Mouse (Mus musculus): ENCODE measurements at regions not wholly inside any gene's neighbourhood (a gene's known extent, or its start where the extent isn't known, plus 50 kb on each side); places are given as distances from the start of the nearest gene placed in this dataset.

- DNase-seq (ENCODE audit: low read depth) = no peak
These were observed 748.4 kb downstream of the Inhba start for GRCm38 (mm10) chr13:16760045-16760444.

GRCm38 (mm10) chr13:16761415-16761814, 749.8 kb downstream of the Inhba start:
- DNase-seq (ENCODE audit: low read depth) = no peak

- no peak for DNase-seq (ENCODE audit: low read depth)
These were observed 750.7 kb downstream of the Inhba start for GRCm38 (mm10) chr13:16762326-16762725.

GRCm38 (mm10) chr13:16762727-16763512, 751.3 kb downstream of the Inhba start:
- DNase-seq (ENCODE audit: low read depth) = no peak

GRCm38 (mm10) chr13:16763746-16764145, 752.1 kb downstream of the Inhba start:
- peak; percentile 20 for DNase-seq (ENCODE audit: low read depth)

- DNase-seq (ENCODE audit: low read depth) = no peak
These were observed 757.8 kb downstream of the Inhba start for GRCm38 (mm10) chr13:16769409-16769808.

- DNase-seq (ENCODE audit: low read depth) = no peak
These were observed 758.3 kb downstream of the Inhba start for GRCm38 (mm10) chr13:16769848-16770422.

GRCm38 (mm10) chr13:16771845-16772244, 760.2 kb downstream of the Inhba start:
- no peak for DNase-seq (ENCODE audit: low read depth)

GRCm38 (mm10) chr13:16805560-16805959, 793.9 kb downstream of the Inhba start:
- no peak for DNase-seq (ENCODE audit: low read depth)
